Mouse (Mus musculus): Measurements from ENCODE around the gene Socs5.

The Socs5 gene

DNA sequence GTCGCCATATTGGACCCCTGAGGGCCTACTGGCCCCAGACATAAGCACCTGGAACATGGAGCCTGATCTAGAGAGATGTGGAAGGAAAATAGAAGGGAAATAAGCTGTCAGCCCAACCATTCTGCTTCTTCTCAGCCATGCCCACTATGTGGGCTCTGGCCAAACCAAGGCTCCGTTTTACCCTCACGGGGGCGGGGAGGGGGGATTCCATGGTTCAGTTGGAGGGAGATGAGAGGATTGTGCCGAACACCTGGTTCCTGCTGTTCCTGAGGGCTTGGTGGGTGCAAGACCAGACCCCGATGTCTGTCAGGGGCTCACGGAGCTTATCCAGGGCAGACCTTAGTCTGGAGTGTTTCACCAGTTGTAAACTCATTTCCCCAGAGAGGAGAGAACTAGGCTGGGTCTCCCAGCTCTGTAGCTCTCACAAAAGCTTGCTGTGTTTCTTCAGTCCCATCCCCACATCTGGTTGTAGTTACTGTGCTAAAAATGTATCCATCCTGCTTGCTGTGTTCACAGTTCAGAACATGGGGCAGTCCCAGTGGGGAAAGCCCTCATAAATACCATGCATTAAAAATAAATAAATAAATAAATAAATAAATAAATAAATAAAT is 56.9 kb downstream of the Socs5 start:
- no peak for DNase-seq (ENCODE audit: low spot score in 2 of 2)

DNA sequence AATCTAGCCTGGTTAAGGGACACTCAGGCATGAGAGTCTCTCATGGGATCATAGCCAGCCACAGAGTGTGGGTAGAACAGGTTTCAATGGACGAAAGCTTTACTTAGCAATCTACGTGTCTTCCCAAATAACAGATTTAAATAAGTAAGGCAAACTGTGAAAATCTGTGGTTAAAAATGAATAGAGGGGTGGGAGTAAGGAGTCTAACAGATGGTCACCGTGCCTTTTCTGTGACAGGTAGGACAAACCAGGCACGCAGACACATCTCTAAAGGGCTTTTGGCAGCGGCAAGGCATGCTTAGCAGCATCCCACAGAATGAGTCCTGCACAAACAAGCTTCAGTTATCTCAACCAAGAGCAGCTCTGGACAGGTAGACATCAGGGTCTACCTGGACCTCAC is 59.9 kb downstream of the Socs5 start:
- DNase-seq (ENCODE audit: low spot score in 2 of 2): no peak

DNA sequence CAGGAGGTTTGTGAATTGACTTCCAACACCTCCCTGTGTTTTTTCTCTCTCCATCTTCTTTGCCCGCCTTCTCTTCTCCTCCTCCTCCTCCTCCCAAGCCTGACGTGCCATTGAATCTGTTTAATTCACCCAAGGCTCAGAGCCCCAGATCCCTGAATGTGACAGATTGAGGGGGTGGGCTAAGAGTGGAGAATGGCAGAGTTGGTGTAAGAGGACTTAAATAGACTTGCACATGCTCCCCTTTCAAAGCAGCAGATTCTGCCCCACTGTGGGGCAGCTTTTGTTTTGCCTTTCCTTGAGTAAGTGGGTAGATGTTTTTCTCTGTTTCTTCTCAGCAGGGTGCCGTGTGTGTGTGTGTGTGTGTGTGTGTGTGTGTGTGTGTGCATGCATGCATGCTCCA is 61.6 kb downstream of the Socs5 start:
- no peak for DNase-seq (ENCODE audit: low spot score in 2 of 2)

DNA sequence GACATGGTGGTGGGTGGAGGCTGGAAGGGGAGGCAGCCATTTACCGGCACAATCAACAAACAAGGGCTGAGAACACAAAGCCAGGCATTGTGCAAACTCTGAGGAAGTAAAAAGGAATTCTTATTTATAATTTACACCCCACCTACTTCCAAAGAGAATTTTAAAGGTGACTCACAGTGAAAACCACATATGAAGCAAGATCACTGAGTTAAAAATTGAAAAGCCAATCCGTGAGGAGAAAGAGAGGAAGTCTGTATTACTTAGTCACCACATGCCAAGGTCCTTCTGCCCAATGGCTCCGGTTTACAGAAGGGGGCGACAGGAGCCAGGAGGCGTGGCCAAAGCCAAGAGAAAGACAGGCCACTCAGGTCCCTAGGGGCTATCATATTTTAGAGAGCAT is 62.9 kb downstream of the Socs5 start:
- no peak for DNase-seq (ENCODE audit: low spot score in 2 of 2)

DNA sequence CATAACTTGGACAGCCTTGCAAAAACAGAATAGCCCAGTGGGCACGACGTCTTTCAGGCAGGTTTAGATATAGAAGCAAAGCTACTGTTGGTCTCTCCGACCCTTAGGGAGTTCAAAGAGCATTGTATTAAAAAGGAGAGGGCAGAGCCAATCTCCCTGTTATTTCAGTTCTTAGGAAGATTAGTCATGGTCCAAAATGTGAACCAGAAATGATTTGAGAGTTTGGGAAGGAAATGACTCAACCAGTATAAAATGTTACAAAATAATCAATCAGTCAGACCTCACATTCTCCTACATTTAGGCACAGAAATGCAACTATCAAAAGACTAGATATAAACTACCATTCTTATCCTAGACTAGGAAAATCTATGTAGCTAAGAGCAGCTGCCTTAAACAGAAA is 64.6 kb downstream of the Socs5 start:
- DNase-seq (ENCODE audit: low spot score in 2 of 2): no peak

DNA sequence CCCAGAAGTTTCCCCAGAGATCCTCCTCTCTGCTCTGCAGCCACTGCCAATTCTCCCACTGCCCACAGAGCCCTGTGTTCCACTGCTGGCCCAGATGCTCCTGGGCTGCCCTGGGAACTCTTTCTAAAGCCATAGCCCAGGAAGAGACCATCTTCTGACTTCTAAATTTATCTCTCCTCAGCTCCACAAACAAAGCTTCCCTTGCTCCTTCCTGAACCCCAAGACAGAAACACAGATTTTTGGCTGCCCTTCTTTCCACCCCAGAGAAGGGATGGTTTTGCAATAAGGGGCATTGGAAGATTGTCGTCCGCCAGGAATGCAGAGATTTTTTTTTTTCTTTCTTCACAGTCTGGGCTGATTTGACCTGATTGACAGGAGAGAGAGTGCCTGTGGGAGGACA is 66.5 kb downstream of the Socs5 start:
- DNase-seq (ENCODE audit: low spot score in 2 of 2): no peak

DNA sequence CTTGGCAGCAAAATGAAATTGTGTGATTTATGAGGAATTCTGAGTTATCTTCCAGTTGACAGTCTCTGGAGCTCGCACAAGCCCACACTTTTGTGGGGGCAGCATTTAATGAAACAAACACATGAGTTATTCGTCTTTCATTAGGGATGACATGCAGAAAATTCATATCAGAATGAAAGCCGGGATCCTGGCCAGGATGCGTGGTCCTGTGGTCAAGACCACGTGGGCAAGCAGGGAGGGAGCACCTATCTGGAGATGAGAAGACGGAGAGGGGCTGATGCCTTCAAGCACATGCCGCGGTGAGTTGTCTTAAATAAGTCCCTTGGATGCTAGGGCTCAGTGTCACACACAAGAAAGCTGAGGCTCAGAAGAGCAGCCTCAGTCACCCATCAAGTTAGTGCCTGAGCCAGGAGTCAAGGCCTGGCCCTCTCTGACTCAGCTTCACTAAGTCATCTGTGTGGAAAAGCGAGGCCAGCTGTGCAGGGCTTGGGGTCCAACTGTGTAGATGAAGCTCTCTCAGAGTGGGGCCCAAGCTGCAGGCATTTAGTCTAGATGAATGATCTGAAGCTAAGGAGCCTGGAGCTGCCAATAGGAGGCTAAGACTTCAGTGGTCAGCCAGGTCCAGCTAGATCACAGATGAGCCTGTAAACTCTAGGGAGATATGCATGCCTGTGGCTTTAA is 67.3 kb downstream of the Socs5 start:
- peak in 1 of 2 experiments; percentile 37 for DNase-seq (ENCODE audit: low spot score in 2 of 2)

DNA sequence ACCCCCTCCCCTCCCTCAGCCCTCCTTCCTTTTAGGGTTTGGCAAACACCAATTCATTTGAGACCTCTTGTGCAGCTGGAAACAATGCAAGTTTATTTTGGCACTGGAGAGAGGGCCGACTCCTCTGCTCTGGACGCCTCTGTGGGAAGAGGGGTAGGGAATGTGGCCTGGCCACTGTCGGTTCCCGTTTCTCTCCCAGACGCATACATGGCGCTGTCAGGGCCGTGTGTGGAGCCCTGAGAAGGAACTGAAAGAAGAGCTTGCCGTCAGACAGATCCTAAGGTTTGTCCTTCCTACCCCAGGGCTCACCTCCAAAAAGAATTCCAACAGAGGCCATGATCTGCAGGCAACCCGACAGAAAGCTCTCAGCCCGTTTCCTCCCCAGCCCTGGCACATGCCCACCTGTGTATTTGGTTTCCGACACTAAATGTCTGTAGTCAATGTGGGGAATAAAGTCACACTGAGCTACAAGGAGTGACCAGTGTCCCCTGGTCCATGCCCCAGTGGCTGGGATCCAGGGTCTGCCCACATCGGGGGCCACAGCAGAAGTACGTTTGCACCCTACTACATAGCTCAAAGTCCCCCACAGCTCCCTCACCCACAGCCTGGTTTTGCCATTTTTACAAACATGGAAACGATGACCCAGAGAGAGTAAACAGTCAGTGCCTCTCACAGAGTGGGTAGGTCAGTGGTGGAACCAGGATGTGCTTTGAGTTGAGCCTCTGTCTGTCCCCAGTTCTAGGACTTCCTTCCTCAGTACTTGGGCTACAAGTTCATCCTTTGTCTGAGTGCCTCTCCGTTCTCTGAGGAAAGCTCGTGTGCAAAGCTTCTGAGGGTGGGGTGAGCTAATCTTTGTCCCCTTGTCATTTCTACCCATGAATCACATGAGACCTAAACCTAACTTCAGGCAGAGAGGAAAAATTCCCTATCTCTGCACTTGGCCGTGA is 68.9 kb downstream of the Socs5 start:
- no peak for DNase-seq (ENCODE audit: low spot score in 2 of 2)

DNA sequence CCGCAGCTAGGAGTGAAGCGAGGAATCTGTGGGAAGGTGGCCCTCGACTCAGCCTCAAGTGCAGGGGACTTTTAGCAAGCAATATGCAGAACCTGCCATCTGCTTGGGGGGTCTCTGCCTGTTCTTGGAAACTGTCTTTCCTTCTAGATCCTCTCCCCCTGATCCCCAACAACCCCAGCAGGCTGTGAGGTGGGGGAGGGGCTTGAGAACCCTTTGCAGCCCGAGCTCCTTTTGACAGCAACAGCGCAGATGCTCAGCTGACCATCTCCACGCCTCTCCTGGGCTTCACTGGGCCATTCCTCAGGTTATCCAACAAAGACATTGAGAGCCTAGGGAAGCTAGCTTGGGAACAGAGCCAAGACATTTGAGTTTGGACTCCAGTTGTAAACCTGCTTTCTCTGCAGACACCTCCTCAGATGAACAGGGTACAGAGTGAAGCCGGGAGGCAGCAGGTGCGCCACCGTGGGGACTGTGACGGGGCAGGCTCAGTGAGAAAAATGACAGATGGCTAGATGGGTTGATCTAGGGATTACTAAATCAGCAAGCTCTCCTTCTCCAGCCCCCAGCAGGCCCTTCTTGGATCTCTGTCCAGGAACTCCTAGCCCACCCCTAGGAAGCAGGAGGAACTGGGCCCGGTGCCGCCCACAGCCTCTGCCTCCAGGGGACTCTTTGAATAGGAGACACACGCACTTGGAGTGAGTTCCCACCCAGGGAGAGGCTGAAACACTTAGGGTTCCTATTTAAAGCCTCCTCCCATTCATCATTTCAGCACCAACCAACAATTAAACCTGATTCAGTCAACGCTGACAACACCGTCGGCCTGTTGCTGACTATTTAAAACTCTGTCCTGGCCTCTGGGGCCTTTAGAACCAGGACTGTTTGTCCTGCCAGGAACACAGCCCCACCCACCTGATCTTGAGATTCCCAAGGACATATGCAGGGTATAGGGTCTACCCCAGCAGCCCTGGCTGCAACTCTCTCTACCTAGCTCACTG is 71.4 kb downstream of the Socs5 start:
- DNase-seq (ENCODE audit: low spot score in 2 of 2): peak in 1 of 2 experiments; percentile 53

DNA sequence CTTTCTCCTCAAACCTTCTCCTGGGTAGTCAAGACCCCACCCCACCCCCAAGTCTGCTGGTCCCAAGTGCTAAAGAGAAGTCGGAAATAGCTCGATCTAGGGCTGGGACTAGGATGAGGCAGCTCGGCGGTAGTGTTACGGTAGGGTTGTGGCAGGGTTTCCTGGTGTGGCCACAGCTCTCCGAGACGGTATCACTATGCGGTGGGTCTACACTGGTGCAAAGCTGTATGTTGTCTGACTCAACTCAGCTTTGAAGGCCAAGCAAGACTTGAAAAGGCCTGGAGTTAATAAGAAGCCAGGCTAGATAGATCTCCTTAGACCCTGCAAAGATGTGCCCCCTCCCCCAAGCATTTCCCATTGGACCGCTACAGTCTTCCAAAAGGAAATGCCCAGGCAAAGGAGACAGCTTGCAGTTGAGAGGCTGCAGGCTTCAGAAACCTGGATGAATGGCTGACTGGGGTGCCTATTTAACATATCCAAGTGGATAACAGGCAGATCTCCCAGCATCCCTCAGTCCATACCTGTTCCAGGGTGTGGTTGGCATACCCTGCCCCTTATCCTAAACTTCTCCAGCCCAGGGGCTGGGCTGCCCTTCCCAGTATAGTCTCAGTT is 72.6 kb downstream of the Socs5 start:
- DNase-seq (ENCODE audit: low spot score in 2 of 2): no peak

DNA sequence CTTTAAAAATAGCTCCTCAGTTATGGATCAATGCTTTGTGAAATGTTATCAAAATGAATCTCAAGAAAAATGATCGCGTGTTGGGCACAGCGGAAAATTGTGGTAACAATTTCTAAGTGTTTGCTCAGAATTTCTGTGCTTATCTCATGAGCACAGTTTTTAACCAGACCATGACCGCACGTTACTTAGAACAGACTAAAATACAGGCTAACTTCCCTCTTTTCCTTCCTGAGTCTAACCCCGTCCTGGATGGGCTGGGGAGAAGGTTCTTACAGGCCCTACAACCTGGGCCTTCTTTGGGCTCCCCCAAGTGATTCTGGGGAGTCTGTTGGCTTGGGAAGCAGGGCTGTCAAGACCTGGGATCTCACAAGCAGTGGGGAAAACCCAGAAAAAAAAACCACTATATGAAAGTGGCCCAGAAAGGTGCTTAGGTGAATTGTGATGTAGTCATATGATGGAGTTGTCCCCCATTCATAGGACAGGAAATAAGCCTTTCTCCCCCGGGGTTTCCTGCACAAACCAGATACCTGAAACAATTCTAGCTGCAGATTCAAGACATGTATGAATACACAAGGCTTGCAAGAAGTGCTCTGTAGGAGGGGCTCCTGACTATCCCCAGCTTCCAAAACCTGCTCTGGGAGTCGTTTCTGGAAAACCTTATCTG is 74.3 kb downstream of the Socs5 start:
- DNase-seq (ENCODE audit: low spot score in 2 of 2): no peak

DNA sequence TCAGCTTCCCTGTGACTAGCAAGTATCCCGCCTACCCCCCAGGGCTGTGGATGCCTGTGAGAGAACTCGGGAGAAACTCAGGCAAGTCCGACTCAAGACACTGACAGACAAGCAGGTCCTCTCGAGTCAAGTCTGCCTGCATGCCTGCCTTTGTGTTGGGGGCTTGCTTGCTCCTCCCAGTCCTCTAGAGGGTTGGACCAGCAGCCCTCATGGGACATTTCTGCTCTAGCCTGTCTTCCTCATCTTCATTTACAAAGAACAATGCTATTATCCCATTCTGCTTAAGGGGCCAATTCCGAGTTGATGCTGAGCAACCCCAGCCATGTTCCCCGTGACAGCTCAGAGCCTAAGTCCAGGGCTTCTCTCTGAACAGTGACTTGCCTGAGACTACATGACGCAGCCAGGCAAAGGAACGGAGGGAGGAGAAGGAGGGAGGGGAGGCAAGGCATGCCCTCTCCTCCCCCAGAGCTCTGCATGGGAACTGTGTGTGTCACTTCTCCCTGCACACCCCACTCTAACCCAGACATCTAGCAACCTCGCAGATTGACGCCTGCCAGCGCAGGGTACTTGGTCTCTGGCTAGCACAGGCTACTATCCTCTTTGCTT is 78.1 kb downstream of the Socs5 start:
- no peak for DNase-seq (ENCODE audit: low spot score in 2 of 2)

DNA sequence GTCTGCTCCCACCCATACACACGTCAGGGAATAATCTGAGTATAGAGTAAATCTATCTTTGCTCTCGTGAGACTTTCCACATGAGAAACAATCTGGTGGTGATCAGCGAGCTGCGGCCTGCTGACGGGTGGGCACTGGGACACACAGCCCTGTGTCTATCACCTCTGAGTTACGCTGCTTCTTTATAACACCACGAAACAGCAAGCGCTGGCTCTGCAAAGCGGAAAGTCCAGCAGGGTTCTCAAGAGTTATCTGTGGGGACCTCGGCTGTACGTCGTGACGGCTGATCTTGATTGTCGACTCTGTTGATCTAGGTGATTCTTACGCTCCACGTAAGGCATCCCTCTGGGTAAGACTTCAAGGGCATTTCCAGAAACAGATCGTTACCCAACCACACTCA is 79.5 kb downstream of the Socs5 start:
- no peak for DNase-seq (ENCODE audit: low spot score in 2 of 2)
